Mouse (Mus musculus): ENCODE results near the gene Mcpt2. TPM values are rescaled to one million over a fixed set of nuclear protein-coding genes. Genes with fewer than 3 reads are reported as not detected.

The Mcpt2 gene
- polyA plus RNA-seq, 1 experiment from 2014 or later, result 0.24 TPM

- H3K4me3 ChIP-seq (replicated peaks), result no peak within 1 kb of the TSS
- H3K9ac ChIP-seq, result no peak within 1 kb of the TSS
- 75% methylated on average over 2 of the region's 2 CpGs for WGBS (ENCODE audit: insufficient replicate concordance)
- H3K4me1 ChIP-seq (replicated peaks), result no peaks in the 10 kb centered on the region
- no peak for DNase-seq
- no peak within 1 kb of the TSS for H3K4me2 ChIP-seq
- H3K9me3 ChIP-seq (replicated peaks), result no peaks in the 10 kb centered on the region
- no peaks in the 10 kb centered on the region for H3K27me3 ChIP-seq
- no peaks in the 10 kb centered on the region for H3K36me3 ChIP-seq
- H3K27ac ChIP-seq, result no peak within 1 kb of the TSS
- ATAC-seq (ENCODE audit: low read depth), result no peak
Observed at GRCm38 (mm10) chr14:56085167-56085566, 43.3 kb downstream of the Mcpt2 start, which contains the start of gene Mcpt8. Mcpt8 (minus strand) TSS chr14:56085273.

GRCm38 (mm10) chr14:56086711-56087110 is 44.9 kb downstream of the Mcpt2 start:
- 45% methylated on average over 3 of the region's 3 CpGs for WGBS (ENCODE audit: insufficient replicate concordance)
- H3K4me1 ChIP-seq (replicated peaks), result no peaks in the 10 kb centered on the region
- no peak for DNase-seq

GRCm38 (mm10) chr14:56093353-56093752 is 51.5 kb downstream of the Mcpt2 start:
- no peak overlapping the region for H3K4me3 ChIP-seq (replicated peaks)
- 15% methylated on average over 2 of the region's 2 CpGs for WGBS (ENCODE audit: insufficient replicate concordance)
- no peak for ATAC-seq (ENCODE audit: low read depth)
- DNase-seq, result no peak
- no peaks in the 10 kb centered on the region for H3K27me3 ChIP-seq
- H3K27ac ChIP-seq, result no peak overlapping the region
- H3K36me3 ChIP-seq, result no peaks in the 10 kb centered on the region
- H3K9ac ChIP-seq, result no peak overlapping the region
- H3K4me1 ChIP-seq (replicated peaks), result no peaks in the 10 kb centered on the region
- H3K4me2 ChIP-seq, result no peak overlapping the region
- no peaks in the 10 kb centered on the region for H3K9me3 ChIP-seq (replicated peaks)

More at GRCm38 (mm10) chr14:56086711-56087110, 44.9 kb downstream of the Mcpt2 start:
- Histone ChIP-seq H3K27ac (no peak overlapping the region), H3K36me3 (no peaks in the 10 kb centered on the region), H3K9me3 (replicated peaks) (no peaks in the 10 kb centered on the region), H3K4me2 (no peak overlapping the region), H3K27me3 (no peaks in the 10 kb centered on the region), H3K4me3 (replicated peaks) (no peak overlapping the region), H3K9ac (no peak overlapping the region)
- no peak for ATAC-seq (ENCODE audit: low read depth)

Small RNA genes within 50 kb of the gene (microRNA-seq; reads per million reads assigned to microRNA genes)
- not detected for gene Mir6949

Other genes starting within 250 kb of the Mcpt2 start
- 1.5 and 1.8 TPM in 2 replicates for gene Nfatc4, start 218.9 kb upstream of the Mcpt2 start, polyA plus RNA-seq (2015; fragmentation: Nextera tagmentation; extraction: Ambion mirVana)
- 2.2 and 3.1 TPM in 2 replicates for gene Nynrin, start 188.0 kb upstream of the Mcpt2 start, polyA plus RNA-seq (2015; fragmentation: Nextera tagmentation; extraction: Ambion mirVana)
- 0.10 and 0.13 TPM in 2 replicates for gene Cbln3, start 157.6 kb upstream of the Mcpt2 start, polyA plus RNA-seq (2015; fragmentation: Nextera tagmentation; extraction: Ambion mirVana)
- gene Khnyn, start 157.1 kb upstream of the Mcpt2 start, polyA plus RNA-seq (2015; fragmentation: Nextera tagmentation; extraction: Ambion mirVana), result 6.8 and 7.6 TPM in 2 replicates
- gene Sdr39u1, start 141.7 kb upstream of the Mcpt2 start, polyA plus RNA-seq (2015; fragmentation: Nextera tagmentation; extraction: Ambion mirVana), result 13.3 and 14.1 TPM in 2 replicates
- 0.12 and 0.20 TPM in 2 replicates for gene Cma1, start 97.4 kb upstream of the Mcpt2 start, polyA plus RNA-seq (2015; fragmentation: Nextera tagmentation; extraction: Ambion mirVana)
- not detected in 2 replicates for gene Cma2, start 91.1 kb upstream of the Mcpt2 start, polyA plus RNA-seq (2015; fragmentation: Nextera tagmentation; extraction: Ambion mirVana)
- gene Mcpt1, start 24.1 kb upstream of the Mcpt2 start, polyA plus RNA-seq (2015; fragmentation: Nextera tagmentation; extraction: Ambion mirVana), result not detected in 2 replicates
- not detected in 2 replicates for gene Mcpt9, start 11.5 kb upstream of the Mcpt2 start, polyA plus RNA-seq (2015; fragmentation: Nextera tagmentation; extraction: Ambion mirVana)
- not detected in 2 replicates for gene Mcpt4, start 20.3 kb downstream of the Mcpt2 start, polyA plus RNA-seq (2015; fragmentation: Nextera tagmentation; extraction: Ambion mirVana)
- 2.3 and 3.3 TPM in 2 replicates for gene Mcpt8, start 43.2 kb downstream of the Mcpt2 start, polyA plus RNA-seq (2015; fragmentation: Nextera tagmentation; extraction: Ambion mirVana)
- 20.1 and 21.8 TPM in 2 replicates for gene Ctsg, start 60.5 kb downstream of the Mcpt2 start, polyA plus RNA-seq (2015; fragmentation: Nextera tagmentation; extraction: Ambion mirVana)
- gene Gzme, start 78.6 kb downstream of the Mcpt2 start, polyA plus RNA-seq (2015; fragmentation: Nextera tagmentation; extraction: Ambion mirVana), result not detected in 2 replicates
- gene Gzmd, start 90.6 kb downstream of the Mcpt2 start, polyA plus RNA-seq (2015; fragmentation: Nextera tagmentation; extraction: Ambion mirVana), result not detected in 2 replicates
- not detected in 2 replicates for gene Gzmg, start 117.5 kb downstream of the Mcpt2 start, polyA plus RNA-seq (2015; fragmentation: Nextera tagmentation; extraction: Ambion mirVana)
- not detected in 2 replicates for gene Gzmn, start 132.6 kb downstream of the Mcpt2 start, polyA plus RNA-seq (2015; fragmentation: Nextera tagmentation; extraction: Ambion mirVana)
- gene Gzmf, start 169.4 kb downstream of the Mcpt2 start, polyA plus RNA-seq (2015; fragmentation: Nextera tagmentation; extraction: Ambion mirVana), result not detected in 2 replicates
- not detected in 2 replicates for gene Gzmc, start 192.6 kb downstream of the Mcpt2 start, polyA plus RNA-seq (2015; fragmentation: Nextera tagmentation; extraction: Ambion mirVana)
- 0.07 and 0.17 TPM in 2 replicates for gene Gzmb, start 220.2 kb downstream of the Mcpt2 start, polyA plus RNA-seq (2015; fragmentation: Nextera tagmentation; extraction: Ambion mirVana)